Mouse (Mus musculus) midbrain, embryonic 14.5 days (tissue): ENCODE data around the gene Srebf1. TPM values are rescaled to one million over a fixed set of nuclear protein-coding genes. Genes with fewer than 3 reads are reported as not detected.
A peak's percentile ranks its signal among the peaks of the same experiment; 100 is the strongest.

Source experiments
- ATAC-seq: fragments of 200-750 bp; cut with Nextera tagmentation; 2 replicates; pipeline ENCODE4 v1.8.0; 2017; ENCODE audit warnings: moderate number of reproducible peaks, moderate library complexity; ENCODE audit not compliant: low FRiP score, low TSS enrichment
- DNase-seq: peaks from one replicate; pipeline ENCODE4 v3.0.0-alpha.2; 2015
- H3K27ac ChIP-seq: fragments of 300-500 bp; sonication (generic); replicated peaks from 2 replicates; pipeline ENCODE4 v1.5.1; 2014; ENCODE audit warnings: mild to moderate bottlenecking, low read depth, low read length, moderate library complexity
- H3K27me3 ChIP-seq: fragments of 300-500 bp; sonication (generic); 2 replicates; pipeline ENCODE4 v1.6.1; 2014; ENCODE audit warnings: low read length, control low read depth, mixed read lengths; ENCODE audit not compliant: control insufficient read depth, insufficient read depth
- H3K36me3 ChIP-seq: fragments of 300-500 bp; sonication (generic); 2 replicates; pipeline ENCODE4 v1.6.1; 2014; ENCODE audit warnings: low read length, control low read depth; ENCODE audit not compliant: control insufficient read depth, insufficient read depth
- H3K4me1 ChIP-seq: fragments of 300-500 bp; sonication (generic); 2 replicates; pipeline ENCODE4 v1.6.1; 2014; ENCODE audit warnings: mild to moderate bottlenecking, antibody characterized with exemption, low read length, control low read depth; ENCODE audit not compliant: control insufficient read depth, insufficient read depth
- H3K4me2 ChIP-seq: fragments of 300-500 bp; sonication (generic); 2 replicates; pipeline ENCODE4 v1.6.1; 2014; ENCODE audit warnings: mild to moderate bottlenecking, low read length, moderate library complexity
- H3K4me3 ChIP-seq: fragments of 300-500 bp; sonication (generic); replicated peaks from 2 replicates; pipeline ENCODE4 v1.5.1; 2014; ENCODE audit warnings: low read depth, low read length
- H3K9ac ChIP-seq: fragments of 300-500 bp; sonication (generic); replicated peaks from 2 replicates; pipeline ENCODE4 v1.6.1; 2014; ENCODE audit warnings: mild to moderate bottlenecking, low read length, moderate library complexity
- H3K9me3 ChIP-seq: fragments of 300-500 bp; sonication (generic); 2 replicates; pipeline ENCODE4 v1.6.1; 2016; ENCODE audit warnings: low read length, control low read depth, mixed read lengths; ENCODE audit not compliant: control insufficient read depth
- WGBS: fragments of 180-500 bp; shearing (Covaris S2); extraction: QIAGEN DNeasy Blood & Tissue Kit; methylation state at CpG from one replicate; pipeline ENCODE4 v1.1.7; 2014; 5-methylcytosine and 5-hydroxymethylcytosine counted together
- polyA plus RNA-seq: library from polyadenylated mRNA; unstranded; fragments of >200 nt; fragmentation: Nextera tagmentation; extraction: Ambion mirVana; gene quantifications from 2 replicates; pipeline ENCODE4 v1.2.1, GENCODE M21; 2014

The Srebf1 gene
- polyA plus RNA-seq, 1 experiment from 2014 or later: 34.5 TPM

GRCm38 (mm10) chr11:60187070-60187469 is 35.3 kb downstream of the Srebf1 start:
- WGBS: 93% methylated on average over 11 of the region's 11 CpGs
- H3K36me3 ChIP-seq: peaks cover 67% of the 10 kb centered on the region
- no peak overlapping the region for H3K4me2 ChIP-seq
- no peaks in the 10 kb centered on the region for H3K27me3 ChIP-seq
- peaks cover 37% of the 10 kb centered on the region for H3K4me1 ChIP-seq
- H3K9ac ChIP-seq: no peak overlapping the region
- no peaks in the 10 kb centered on the region for H3K9me3 ChIP-seq
- H3K27ac ChIP-seq: no peak overlapping the region
- DNase-seq (no peak), ATAC-seq (no peak)
- no peak overlapping the region for H3K4me3 ChIP-seq

- Histone ChIP-seq H3K9ac (peak overlapping the region; percentile 56; the same call in 1 of the 2 replicates), H3K4me2 (no peak overlapping the region), H3K36me3 (peaks cover 55% of the 10 kb centered on the region), H3K27me3 (no peaks in the 10 kb centered on the region), H3K4me3 (no peak overlapping the region), H3K9me3 (no peaks in the 10 kb centered on the region), H3K27ac (peak overlapping the region; percentile 85), H3K4me1 (peaks cover 51% of the 10 kb centered on the region)
- DNase-seq: no peak
- 80% methylated on average over 20 of the region's 20 CpGs for WGBS
- 0 out of 2 replicates have a peak, but pooled peaks have one; percentile 15 for ATAC-seq
Observed at GRCm38 (mm10) chr11:60185396-60186231, 36.8 kb downstream of the Srebf1 start.

- H3K36me3 ChIP-seq: peaks cover 45% of the 10 kb centered on the region
- 16% methylated on average over 22 of the region's 22 CpGs for WGBS
- H3K4me1 ChIP-seq: peaks cover 58% of the 10 kb centered on the region
- DNase-seq: peak; percentile 75
- peak overlapping the region; percentile 85 for H3K27ac ChIP-seq
- no peaks in the 10 kb centered on the region for H3K27me3 ChIP-seq
- H3K9me3 ChIP-seq: no peaks in the 10 kb centered on the region
- H3K9ac ChIP-seq: peak overlapping the region; percentile 56
- peak overlapping the region; percentile 23 for H3K4me2 ChIP-seq
- ATAC-seq: peak; percentile 18; the same call in 1 of the 2 replicates
- no peak overlapping the region for H3K4me3 ChIP-seq
Observed at GRCm38 (mm10) chr11:60184346-60185325, 37.7 kb downstream of the Srebf1 start.

- no peak overlapping the region for H3K4me3 ChIP-seq
- peaks cover 73% of the 10 kb centered on the region for H3K4me1 ChIP-seq
- no peaks in the 10 kb centered on the region for H3K9me3 ChIP-seq
- H3K36me3 ChIP-seq: peaks cover 26% of the 10 kb centered on the region
- ATAC-seq: no peak
- peak; percentile 29 for DNase-seq
- H3K4me2 ChIP-seq: peak overlapping the region; percentile 29
- peak overlapping the region; percentile 56; the same call in 1 of the 2 replicates for H3K9ac ChIP-seq
- 52% methylated on average over 2 of the region's 2 CpGs for WGBS
- peak overlapping the region; percentile 85 for H3K27ac ChIP-seq
- no peaks in the 10 kb centered on the region for H3K27me3 ChIP-seq
Observed at GRCm38 (mm10) chr11:60182741-60183140, 39.6 kb downstream of the Srebf1 start.

- Histone ChIP-seq H3K27ac (peak overlapping the region; percentile 85), H3K4me3 (no peak overlapping the region), H3K9ac (peak overlapping the region; percentile 56; the same call in 1 of the 2 replicates), H3K27me3 (no peaks in the 10 kb centered on the region), H3K9me3 (no peaks in the 10 kb centered on the region), H3K36me3 (peaks cover 21% of the 10 kb centered on the region), H3K4me1 (peaks cover 77% of the 10 kb centered on the region), H3K4me2 (peak overlapping the region; percentile 29)
- ATAC-seq: no peak
- peak; percentile 71 for DNase-seq
- WGBS: 75% methylated on average over 12 of the region's 12 CpGs
Observed at GRCm38 (mm10) chr11:60182116-60182670, 40.2 kb downstream of the Srebf1 start.

GRCm38 (mm10) chr11:60178506-60178905 is 43.9 kb downstream of the Srebf1 start:
- ATAC-seq: no peak
- H3K27ac ChIP-seq: no peak overlapping the region; the same call in 1 of the 2 replicates
- H3K4me2 ChIP-seq: peak overlapping the region; percentile 98; the same call in 1 of the 2 replicates
- 0 out of 2 replicates have a peak overlapping the region, but pooled peaks have one; percentile 3 for H3K9ac ChIP-seq
- peaks cover 71% of the 10 kb centered on the region for H3K4me1 ChIP-seq
- 0 out of 2 replicates have a peak, but pooled peaks cover 2% of the 10 kb centered on the region for H3K36me3 ChIP-seq
- H3K27me3 ChIP-seq: no peaks in the 10 kb centered on the region
- no peak overlapping the region for H3K4me3 ChIP-seq
- DNase-seq: no peak
- no peaks in the 10 kb centered on the region for H3K9me3 ChIP-seq

GRCm38 (mm10) chr11:60178005-60178404 is 44.4 kb downstream of the Srebf1 start:
- DNase-seq: no peak
- WGBS: 44% methylated on average over 6 of the region's 6 CpGs
- H3K9ac ChIP-seq: peak overlapping the region; percentile 89
- 0 out of 2 replicates have a peak, but pooled peaks cover 2% of the 10 kb centered on the region for H3K36me3 ChIP-seq
- no peaks in the 10 kb centered on the region for H3K27me3 ChIP-seq
- peaks cover 70% of the 10 kb centered on the region for H3K4me1 ChIP-seq
- H3K9me3 ChIP-seq: no peaks in the 10 kb centered on the region
- no peak for ATAC-seq
- H3K4me3 ChIP-seq: peak overlapping the region; percentile 70
- H3K4me2 ChIP-seq: peak overlapping the region; percentile 98
- peak overlapping the region; percentile 100 for H3K27ac ChIP-seq
